Mouse (Mus musculus) ES-E14 (cell line): Measurements from ENCODE around the gene Cib4. TPM values are rescaled to one million over a fixed set of nuclear protein-coding genes. Genes with fewer than 3 reads are reported as not detected.

ENCODE experiments used
- DNase-seq: peaks from one replicate; pipeline ENCODE4 v3.0.0-alpha.2; 2013; ENCODE audit warnings: low read depth, low spot score
- H3K27ac ChIP-seq: 2 replicates; pipeline ENCODE4 v1.5.1; 2012; ENCODE audit warnings: low read depth, mild to moderate bottlenecking, low read length, moderate library complexity, mixed read lengths; ENCODE audit not compliant: poor library complexity, insufficient read depth, severe bottlenecking
- H3K36me3 ChIP-seq: 2 replicates; pipeline ENCODE4 v1.6.1; 2012; ENCODE audit warnings: mild to moderate bottlenecking, low read length, moderate library complexity, mixed read lengths; ENCODE audit not compliant: control insufficient read depth, poor library complexity, insufficient read depth, severe bottlenecking
- H3K4me1 ChIP-seq, 2 experiments: fragments of 150-350 bp in 1 of 2; sonication (generic) in 1 of 2; 2 replicates each; pipeline ENCODE4 v1.6.1; 2012; ENCODE audit warnings: low read length in 2 of 2, mild to moderate bottlenecking in 1 of 2, mixed read lengths in 1 of 2; ENCODE audit not compliant: control insufficient read depth in 2 of 2, insufficient read depth in 2 of 2, poor library complexity in 1 of 2
- H3K4me3 ChIP-seq, 2 experiments: fragments of 150-350 bp in 1 of 2; sonication (generic) in 1 of 2; 2 replicates each; pipeline ENCODE4 v1.5.1; 2012; ENCODE audit warnings: low read length in 2 of 2, low read depth in 1 of 2, mild to moderate bottlenecking in 1 of 2, mixed read lengths in 1 of 2; ENCODE audit not compliant: insufficient read depth in 1 of 2, poor library complexity in 1 of 2, severe bottlenecking in 1 of 2
- H3K9ac ChIP-seq: 2 replicates; pipeline ENCODE4 v1.6.1; 2012; ENCODE audit warnings: low read depth, mild to moderate bottlenecking, low read length, mixed read lengths; ENCODE audit not compliant: poor library complexity, insufficient read depth, severe bottlenecking
- H3K9me3 ChIP-seq: fragments of 150-350 bp; sonication (generic); 2 replicates; pipeline ENCODE4 v1.6.1; 2012; ENCODE audit warnings: low read depth, mild to moderate bottlenecking, low read length; ENCODE audit not compliant: control insufficient read depth, insufficient read depth
- CHD2 ChIP-seq: IDR thresholded peaks from 2 replicates; pipeline ENCODE4 v1.6.1; 2014; ENCODE audit warnings: mild to moderate bottlenecking, low read depth, low read length, inconsistent platforms
- HCFC1 ChIP-seq: IDR thresholded peaks from 2 replicates; pipeline ENCODE4 v1.6.1; 2012; ENCODE audit warnings: low read length, inconsistent platforms, borderline replicate concordance; ENCODE audit not compliant: insufficient read depth
- MAFK ChIP-seq: IDR thresholded peaks from 2 replicates; pipeline ENCODE4 v1.6.1; 2014; ENCODE audit warnings: mild to moderate bottlenecking, low read depth, low read length, inconsistent platforms; ENCODE audit not compliant: insufficient read depth
- ZC3H11A ChIP-seq: IDR thresholded peaks from 2 replicates; pipeline ENCODE4 v1.6.1; 2012; ENCODE audit warnings: low read depth, mild to moderate bottlenecking, inconsistent platforms, low read length, borderline replicate concordance
- ZNF384 ChIP-seq: IDR thresholded peaks from 2 replicates; pipeline ENCODE4 v1.6.1; 2012; ENCODE audit warnings: low read depth, low read length, inconsistent platforms
- in situ Hi-C, 2 experiments: fragments of 600-800 bp; cut with MboI; formaldehyde crosslinking; loops; one replicate each; pipeline ENCODE4 v1.15.1; 2025; ENCODE audit warnings: low sequenced_read_pairs in 2 of 2, inconsistent platforms in 1 of 2; ENCODE audit not compliant: unreplicated experiment in 2 of 2
- total RNA-seq: library from RNA; depleted of rRNA; stranded (reverse); fragments of 300-350 nt; gene quantifications from 2 replicates; pipeline ENCODE4 v1.2.3, GENCODE M21; 2012

Cib4 gene
- total RNA-seq, 1 experiment: not detected

DNA sequence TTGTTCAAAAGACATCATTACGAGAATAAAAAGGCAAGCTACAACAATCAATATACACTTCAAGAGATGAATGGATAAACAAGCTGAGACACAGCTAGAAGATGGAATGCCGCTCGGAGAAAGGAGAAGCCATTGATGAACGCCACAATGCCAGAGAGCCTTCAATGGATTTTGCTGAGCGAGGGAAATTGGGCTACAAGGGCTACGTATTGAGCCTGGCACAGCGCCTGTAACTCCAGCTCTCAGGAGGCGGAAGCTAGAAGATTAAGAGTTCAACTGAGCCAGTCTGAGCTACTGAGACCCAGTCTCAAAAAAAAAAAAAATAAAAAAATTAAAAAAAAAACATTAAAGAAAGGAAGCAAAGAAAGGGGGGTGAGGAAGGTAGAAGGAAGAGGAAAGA is 32.5 kb downstream of the Cib4 start:
- no peak for DNase-seq
- no peaks in the 10 kb centered on the region for H3K36me3 ChIP-seq
- H3K4me3 ChIP-seq: no peak overlapping the region
- no peak overlapping the region for H3K9ac ChIP-seq
- TF ChIP-seq CHD2 (no peak), MAFK (peak; percentile 38; the same call in 1 of the 2 replicates)
- H3K27ac ChIP-seq: no peak overlapping the region
- H3K4me1 ChIP-seq: no peaks in the 10 kb centered on the region
- in situ Hi-C loops: loop anchor here in 1 of 2 experiments (10.0 kb wide), 1 partner anchor 132 kb away; the partner anchor contains the start of gene Slc35f6
- H3K9me3 ChIP-seq: no peaks in the 10 kb centered on the region

DNA sequence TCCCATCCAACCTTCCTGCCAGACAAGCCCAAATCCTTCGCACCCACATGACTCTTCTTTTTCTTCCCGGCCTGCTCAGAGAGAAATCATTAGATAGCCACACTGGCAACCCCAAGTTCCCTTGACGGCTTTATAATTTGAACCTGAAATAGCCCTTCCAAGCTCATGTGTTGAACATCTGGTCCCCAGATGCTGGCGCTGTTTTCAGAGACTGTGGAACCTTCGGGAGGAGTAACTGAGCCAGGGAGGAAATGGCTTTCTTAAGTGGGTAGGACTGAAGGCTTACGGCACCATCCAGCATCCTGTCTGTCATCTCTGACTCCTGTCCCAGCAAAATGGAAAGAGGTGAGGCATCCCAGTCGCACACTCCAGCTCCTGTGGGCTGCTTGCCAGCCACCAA is 48.3 kb downstream of the Cib4 start:
- no peak overlapping the region for H3K4me3 ChIP-seq
- DNase-seq: no peak

DNA sequence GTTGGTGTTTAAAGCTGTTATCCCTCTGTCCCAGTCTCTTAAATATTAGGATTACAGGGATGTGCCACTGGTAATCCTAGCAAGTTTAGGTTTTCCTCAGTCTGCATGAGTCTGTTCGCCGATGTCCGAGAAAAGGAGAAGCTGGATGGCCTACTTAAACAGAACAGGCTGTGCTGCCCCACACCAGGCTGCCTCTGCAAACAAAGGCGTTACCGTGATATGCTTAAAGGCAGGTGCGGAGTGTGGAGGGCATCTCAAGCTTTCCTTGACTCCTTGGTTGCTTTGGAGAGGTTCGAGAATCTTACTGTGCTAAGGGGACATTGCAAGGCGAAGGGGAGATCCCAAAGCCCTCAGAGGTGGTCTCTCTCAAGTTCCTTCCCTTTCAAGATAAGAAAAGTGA is 48.8 kb downstream of the Cib4 start:
- Histone ChIP-seq H3K4me3 (no peak overlapping the region), H3K9ac (no peak overlapping the region), H3K9me3 (no peaks in the 10 kb centered on the region), H3K4me1 (peaks cover 2 to 3% of the 10 kb centered on the region in 2 experiments; a peak in 1 of 4 replicates), H3K27ac (no peak overlapping the region), H3K36me3 (no peaks in the 10 kb centered on the region)
- TF ChIP-seq ZNF384: no peak
- no peak for TF ChIP-seq MAFK
- no peak for TF ChIP-seq HCFC1
- TF ChIP-seq ZC3H11A: no peak
- no peak for TF ChIP-seq CHD2
- in situ Hi-C loops: no loop called here
- no peak for DNase-seq

More for the DNA sequence above, 48.3 kb downstream of the Cib4 start:
- Histone ChIP-seq H3K9me3 (no peaks in the 10 kb centered on the region), H3K36me3 (no peaks in the 10 kb centered on the region), H3K4me1 (peaks cover 2 to 3% of the 10 kb centered on the region in 2 experiments; a peak in 1 of 4 replicates), H3K27ac (no peak overlapping the region), H3K9ac (no peak overlapping the region)
- TF ChIP-seq HCFC1 (no peak), ZC3H11A (no peak), MAFK (no peak), ZNF384 (no peak), CHD2 (no peak)
- in situ Hi-C loops: no loop called here

DNA sequence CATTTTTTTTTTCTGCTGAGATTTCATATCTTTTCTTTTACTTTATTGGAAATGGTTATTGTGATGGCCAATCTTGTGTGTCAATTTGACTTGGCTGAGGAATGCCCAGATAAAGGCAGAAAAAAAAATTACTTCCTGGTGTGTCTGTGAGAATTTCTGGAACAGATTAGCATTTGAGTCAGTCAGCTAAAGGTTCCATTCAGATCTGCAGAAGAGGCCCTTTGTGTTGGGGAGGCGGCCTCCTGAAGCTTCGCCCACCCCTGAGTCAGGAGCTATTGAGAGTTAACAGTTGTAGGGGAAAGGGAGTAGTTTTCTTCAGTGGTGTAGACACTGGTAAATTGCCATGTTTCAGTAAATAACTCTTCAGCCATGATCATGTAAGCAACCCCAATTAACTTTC is 50.3 kb downstream of the Cib4 start:
- Histone ChIP-seq H3K9ac (no peak overlapping the region), H3K4me3 (no peak overlapping the region), H3K4me1 (peaks cover 2 to 3% of the 10 kb centered on the region in 2 experiments; a peak in 1 of 4 replicates), H3K36me3 (no peaks in the 10 kb centered on the region), H3K9me3 (no peaks in the 10 kb centered on the region), H3K27ac (no peak overlapping the region)
- TF ChIP-seq ZC3H11A: no peak
- in situ Hi-C loops: no loop called here
- no peak for DNase-seq

DNA sequence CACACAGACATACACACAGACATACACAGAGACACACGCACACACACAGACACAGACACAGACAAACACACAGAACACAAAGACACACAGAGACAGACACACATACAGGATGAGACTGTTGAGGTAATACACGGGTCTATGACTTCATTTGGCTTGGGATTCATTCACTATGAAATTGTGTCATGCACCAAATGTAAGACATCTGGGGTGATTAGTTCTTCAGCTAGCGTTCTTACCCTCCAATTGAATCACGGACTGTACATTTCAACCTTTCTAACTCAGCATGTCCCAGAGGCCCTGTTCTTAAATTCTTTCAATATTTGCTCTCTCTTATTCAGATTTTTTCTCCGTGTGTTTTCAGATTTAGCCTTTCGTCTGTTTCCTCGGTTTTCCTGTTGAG is 51.0 kb downstream of the Cib4 start:
- TF ChIP-seq ZNF384 (no peak), ZC3H11A (no peak), MAFK (no peak), CHD2 (no peak), HCFC1 (no peak)
- Histone ChIP-seq H3K4me1 (peaks cover 2 to 3% of the 10 kb centered on the region in 2 experiments; a peak in 1 of 4 replicates), H3K4me3 (no peak overlapping the region), H3K9me3 (no peaks in the 10 kb centered on the region), H3K27ac (no peak overlapping the region), H3K36me3 (no peaks in the 10 kb centered on the region), H3K9ac (no peak overlapping the region)
- DNase-seq: no peak
- in situ Hi-C loops: no loop called here
